10 mouse cellular contexts compared by ENCODE assay signal in the genomic region with DNA sequence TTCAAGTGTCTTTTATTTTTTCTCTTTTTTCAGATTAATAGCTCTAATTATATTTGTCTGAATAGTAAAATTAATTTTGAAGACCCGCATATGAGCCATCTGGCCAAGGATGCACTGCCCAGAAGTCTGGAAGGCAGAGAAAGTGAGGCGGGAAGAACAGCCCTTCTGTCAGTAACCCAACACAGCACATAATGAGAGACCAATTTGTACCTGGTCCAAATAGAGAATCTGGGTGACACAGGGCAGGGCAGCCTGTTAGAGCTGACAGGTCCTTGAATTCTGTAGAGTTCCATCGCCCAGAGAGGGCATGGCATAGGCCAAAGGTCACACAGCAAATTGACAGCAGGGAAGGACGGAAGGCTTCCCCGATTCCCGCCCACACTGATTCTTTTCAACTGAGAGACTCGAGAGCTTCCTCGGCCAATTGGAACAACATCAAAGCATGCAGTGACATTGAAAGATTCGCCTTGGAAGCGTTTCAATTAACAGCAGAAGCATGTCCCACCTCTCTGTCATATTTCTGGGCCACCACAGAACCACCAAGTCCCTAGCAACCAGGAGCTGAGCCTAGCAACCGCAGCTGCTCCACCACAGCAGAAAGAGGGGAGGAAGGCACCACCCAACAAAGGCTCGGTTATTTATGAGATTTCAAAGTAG. TPM values are rescaled to one million over a fixed set of nuclear protein-coding genes. Genes with fewer than 3 reads are reported as not detected.
DNase-seq lines count a peak whose midpoint lies in the region; ATAC-seq and TF ChIP-seq lines count a peak whose summit lies in the region.
"Had no signal": no experiment of that assay in that cellular context is flagged by ENCODE, and none has a peak within 500 bp of the region (broad histone marks: within the 10 kb centered on the region; RNA-seq: fewer than 3 reads in every experiment).

No protein-coding gene starts in this region.

- H3K9me3 ChIP-seq in hindbrain, embryonic 13.5 days: no peaks in the 10 kb centered on the region
- no peaks in the 10 kb centered on the region for H3K9me3 ChIP-seq in hindbrain, embryonic 12.5 days (replicated peaks)

- WGBS in hindbrain, embryonic 13.5 days: 23% methylated on average over 12 of the region's 12 CpGs
- 29% methylated on average over 12 of the region's 12 CpGs for WGBS in hindbrain, embryonic 12.5 days
- 19% methylated on average over 12 of the region's 12 CpGs for WGBS in kidney, adult 2 months

- no peak overlapping the region for H3K9ac ChIP-seq in hindbrain, embryonic 13.5 days
- no peak overlapping the region for H3K9ac ChIP-seq in hindbrain, embryonic 12.5 days

- no peak for ATAC-seq in hindbrain, embryonic 13.5 days (ENCODE audit: low FRiP score)
- ATAC-seq in hindbrain, embryonic 12.5 days (ENCODE audit: low FRiP score): no peak; the same call in 1 of the 2 replicates

- H3K4me3 ChIP-seq in hindbrain, embryonic 13.5 days: no peak overlapping the region
- no peak overlapping the region for H3K4me3 ChIP-seq in hindbrain, embryonic 12.5 days
- no peak overlapping the region for H3K4me3 ChIP-seq in kidney, adult 2 months (ENCODE audit: insufficient read depth, low read depth, low read length)
- H3K4me3 ChIP-seq: erythroblast, embryonic 14.5 days had no signal

- no peak overlapping the region for H3K4me2 ChIP-seq in hindbrain, embryonic 13.5 days
- no peak overlapping the region for H3K4me2 ChIP-seq in hindbrain, embryonic 12.5 days (replicated peaks)

- H3K27ac ChIP-seq in hindbrain, embryonic 13.5 days: peak overlapping the region; percentile 67
- no peak overlapping the region for H3K27ac ChIP-seq in hindbrain, embryonic 12.5 days
- H3K27ac ChIP-seq in kidney, adult 2 months (ENCODE audit: insufficient read depth, low read depth, low read length): no peak overlapping the region

- TF ChIP-seq CTCF in kidney, adult 2 months (conservative IDR thresholded peaks at IDR 0.05; ENCODE audit: insufficient read depth, insufficient read length, low read depth, low read length): no peak

- no peaks in the 10 kb centered on the region for H3K36me3 ChIP-seq in hindbrain, embryonic 13.5 days
- no peaks in the 10 kb centered on the region for H3K36me3 ChIP-seq in hindbrain, embryonic 12.5 days
- H3K36me3 ChIP-seq in kidney, adult 2 months (ENCODE audit: control insufficient read depth, insufficient read depth, low read length): no peaks in the 10 kb centered on the region

- peaks cover 21% of the 10 kb centered on the region for H3K4me1 ChIP-seq in hindbrain, embryonic 13.5 days (replicated peaks)
- H3K4me1 ChIP-seq in hindbrain, embryonic 12.5 days: peaks cover 10% of the 10 kb centered on the region
- no peaks in the 10 kb centered on the region for H3K4me1 ChIP-seq in kidney, adult 2 months (ENCODE audit: control insufficient read depth, insufficient read depth, low read length)

- no peak for TF ChIP-seq POLR2A in kidney, adult 2 months (IDR thresholded peaks at IDR 0.05; ENCODE audit: low read depth, low read length)

- peaks cover 44% of the 10 kb centered on the region for H3K27me3 ChIP-seq in hindbrain, embryonic 13.5 days
- H3K27me3 ChIP-seq in hindbrain, embryonic 12.5 days: peaks cover 45% of the 10 kb centered on the region
- H3K27me3 ChIP-seq in kidney, adult 2 months (replicated peaks; ENCODE audit: control insufficient read depth, insufficient read depth, low read length): no peaks in the 10 kb centered on the region
- H3K27me3 ChIP-seq: CH12.LX had no signal

- DNase-seq in adrenal gland, postnatal 10 days: peak; percentile 71
- peak; percentile 68 for DNase-seq in kidney, adult 2 months
- DNase-seq in lung, postnatal 36 days: peak; percentile 26
- no peak for DNase-seq in gastrocnemius, adult 18-20 months (ENCODE audit: low spot score)
- DNase-seq in liver: no peak
- no peak for DNase-seq in gastrocnemius, postnatal 4 days (ENCODE audit: low spot score in 2 of 2)

RNA-seq across cellular contexts. Expression of gene Myo18b, which starts 36.7 kb away (rescaled TPM):
- polyA plus RNA-seq in hindbrain, embryonic 13.5 days (2015; fragmentation: Nextera tagmentation; extraction: Ambion mirVana): 1.1 and 1.6 TPM in 2 replicates
- polyA plus RNA-seq in hindbrain, embryonic 12.5 days (2016; fragmentation: Nextera tagmentation; extraction: Ambion mirVana): 1.0 and 2.0 TPM in 2 replicates
- 10 to 100 TPM in 1 of 2 experiments, 1 to 10 TPM in 1; 6.4 to 20.1 TPM for total RNA-seq in adrenal gland, postnatal 10 days (2021)
- polyA plus RNA-seq in kidney, adult 2 months (2012; rRNA removed): 0.12 and 1.2 TPM in 2 replicates
- total RNA-seq in gastrocnemius, adult 18-20 months (2021): 100 to 1,000 TPM; 309 to 349 TPM
- 100 to 1,000 TPM; 213 TPM for total RNA-seq in gastrocnemius, postnatal 4 days (2021)
- total RNA-seq: CH12.LX had no signal
- polyA plus RNA-seq: erythroblast, embryonic 14.5 days had no signal

Comparison
In these comparisons a context has a peak if more than half of its experiments do, and no peak if none do; other contexts are left out.
1. DNase-seq: peak in adrenal gland, postnatal 10 days (single experiment), kidney, adult 2 months (single experiment) and lung, postnatal 36 days (single experiment); none in gastrocnemius, adult 18-20 months (single experiment), liver (single experiment) and gastrocnemius, postnatal 4 days (0 of 2).
2. RNA of gene Myo18b, which starts 36.7 kb away (total RNA-seq): 309 to 349 TPM in gastrocnemius, adult 18-20 months and 213 TPM in gastrocnemius, postnatal 4 days; 6.4 to 20.1 TPM in adrenal gland, postnatal 10 days; every median in the first group is over 10 times any median in the second.